Mouse (Mus musculus) lung, embryonic 15.5 days (tissue): ENCODE data around the gene Smad3. TPM values are rescaled to one million over a fixed set of nuclear protein-coding genes. Genes with fewer than 3 reads are reported as not detected.

Experiments used
- ATAC-seq: fragments of 200-750 bp; cut with Nextera tagmentation; 2 replicates; pipeline ENCODE4 v1.8.0; 2017; ENCODE audit warnings: moderate number of reproducible peaks, borderline replicate concordance; ENCODE audit not compliant: low FRiP score, low TSS enrichment; ENCODE audit errors: extremely low read depth
- H3K27ac ChIP-seq: fragments of 300-500 bp; sonication (generic); 2 replicates; pipeline ENCODE4 v1.5.1; 2015; ENCODE audit warnings: moderate library complexity, mild to moderate bottlenecking, inconsistent platforms
- H3K27me3 ChIP-seq: fragments of 300-500 bp; sonication (generic); 2 replicates; pipeline ENCODE4 v1.6.1; 2015; ENCODE audit warnings: inconsistent platforms
- H3K36me3 ChIP-seq: fragments of 300-500 bp; sonication (generic); 2 replicates; pipeline ENCODE4 v1.6.1; 2015; ENCODE audit warnings: inconsistent platforms
- H3K4me1 ChIP-seq: fragments of 300-500 bp; sonication (generic); 2 replicates; pipeline ENCODE4 v1.6.1; 2015; ENCODE audit warnings: inconsistent platforms
- H3K4me2 ChIP-seq: fragments of 300-500 bp; sonication (generic); 2 replicates; pipeline ENCODE4 v1.6.1; 2015; ENCODE audit warnings: inconsistent platforms, mild to moderate bottlenecking, moderate library complexity
- H3K4me3 ChIP-seq: fragments of 300-500 bp; sonication (generic); 2 replicates; pipeline ENCODE4 v1.5.1; 2015; ENCODE audit warnings: mild to moderate bottlenecking, inconsistent platforms
- H3K9ac ChIP-seq: fragments of 300-500 bp; sonication (generic); 2 replicates; pipeline ENCODE4 v1.6.1; 2015; ENCODE audit warnings: inconsistent platforms
- H3K9me3 ChIP-seq: fragments of 300-500 bp; sonication (generic); 2 replicates; pipeline ENCODE4 v1.6.1; 2016; ENCODE audit warnings: inconsistent platforms
- WGBS: fragments of 180-500 bp; shearing (Covaris S2); methylation state at CpG from one replicate; pipeline ENCODE4 v1.1.7; 2015; 5-methylcytosine and 5-hydroxymethylcytosine counted together
- polyA plus RNA-seq: library from polyadenylated mRNA; unstranded; fragments of >200 nt; fragmentation: Nextera tagmentation; extraction: Ambion mirVana; gene quantifications from 2 replicates; pipeline ENCODE4 v1.2.1, GENCODE M21; 2015

Gene Smad3
- polyA plus RNA-seq, 1 experiment from 2014 or later = 20.7 TPM

DNA sequence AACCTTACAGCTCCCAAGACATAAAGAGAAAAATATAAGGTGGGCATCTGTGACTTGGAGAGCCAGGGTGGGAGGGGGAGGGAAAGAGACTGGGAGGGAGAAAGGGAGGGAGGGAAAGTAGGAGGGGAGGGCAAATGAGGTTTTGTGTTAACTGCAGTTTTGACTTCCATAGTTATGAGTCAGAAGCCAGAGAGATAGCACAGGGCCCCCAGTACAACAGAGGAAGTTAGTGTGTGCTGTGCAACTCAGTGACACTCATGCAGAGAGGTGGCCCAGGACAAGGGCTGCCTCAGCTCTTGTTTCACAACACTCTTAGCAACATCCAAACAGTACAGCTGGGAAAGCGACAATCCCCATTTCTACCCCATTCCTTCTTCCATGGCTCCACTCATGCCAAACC, 79.7 kb downstream of the Smad3 start:
- Histone ChIP-seq H3K4me2 (no peak overlapping the region), H3K9ac (no peak overlapping the region), H3K27ac (peak overlapping the region; percentile 42; the same call in 1 of the 2 replicates), H3K9me3 (no peaks in the 10 kb centered on the region), H3K4me3 (no peak overlapping the region), H3K36me3 (no peaks in the 10 kb centered on the region), H3K27me3 (no peaks in the 10 kb centered on the region), H3K4me1 (peaks cover 43% of the 10 kb centered on the region)
- ATAC-seq = peak; percentile 69; the same call in 1 of the 2 replicates
- WGBS = 64% methylated on average over 1 of the region's 1 CpGs

DNA sequence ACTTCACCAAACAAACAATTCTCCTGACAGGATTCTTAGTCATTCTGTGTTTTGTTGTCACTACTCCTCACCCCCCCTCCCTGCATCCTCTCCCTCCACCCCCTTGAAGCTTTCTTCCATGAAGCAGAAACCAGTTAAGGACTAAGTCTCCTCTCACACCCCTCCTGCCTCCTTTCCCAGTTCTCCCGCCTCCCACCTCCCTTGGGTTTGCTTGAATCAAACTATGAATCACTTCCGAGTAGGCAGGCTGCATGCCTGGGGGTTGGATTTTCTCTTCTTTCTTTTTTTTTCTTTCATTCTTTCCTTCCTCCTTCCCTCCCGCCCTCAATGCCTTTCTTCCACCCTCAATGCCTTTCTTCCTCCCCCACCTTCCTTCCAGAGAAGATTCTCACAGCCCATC, 80.2 kb downstream of the Smad3 start:
- no peak overlapping the region for H3K27ac ChIP-seq
- H3K9ac ChIP-seq = no peak overlapping the region
- H3K36me3 ChIP-seq = no peaks in the 10 kb centered on the region
- no peak overlapping the region for H3K4me2 ChIP-seq
- no peak for ATAC-seq
- no peaks in the 10 kb centered on the region for H3K9me3 ChIP-seq
- 30% methylated on average over 3 of the region's 3 CpGs for WGBS
- no peaks in the 10 kb centered on the region for H3K27me3 ChIP-seq
- peaks cover 43% of the 10 kb centered on the region for H3K4me1 ChIP-seq
- H3K4me3 ChIP-seq = no peak overlapping the region

DNA sequence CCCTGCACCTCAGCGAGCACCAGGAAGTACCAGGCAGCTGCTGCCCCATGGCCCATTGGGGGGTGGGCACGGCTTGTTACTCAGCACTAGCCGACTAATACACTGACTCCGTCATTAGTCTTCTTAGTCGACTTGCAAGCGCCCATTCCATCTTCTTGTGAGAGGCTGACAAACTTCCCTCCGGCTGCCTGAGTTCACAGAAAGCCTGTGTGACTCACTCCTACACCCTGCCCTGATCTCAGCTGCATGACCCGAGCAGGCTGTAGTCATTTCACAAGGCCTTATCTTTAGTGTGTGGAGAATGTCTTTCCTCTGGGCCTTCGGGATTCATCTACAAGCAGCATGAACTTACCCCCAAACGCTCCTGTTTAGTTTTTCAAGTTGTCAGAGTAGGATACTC, 83.2 kb downstream of the Smad3 start:
- ATAC-seq = no peak

DNA sequence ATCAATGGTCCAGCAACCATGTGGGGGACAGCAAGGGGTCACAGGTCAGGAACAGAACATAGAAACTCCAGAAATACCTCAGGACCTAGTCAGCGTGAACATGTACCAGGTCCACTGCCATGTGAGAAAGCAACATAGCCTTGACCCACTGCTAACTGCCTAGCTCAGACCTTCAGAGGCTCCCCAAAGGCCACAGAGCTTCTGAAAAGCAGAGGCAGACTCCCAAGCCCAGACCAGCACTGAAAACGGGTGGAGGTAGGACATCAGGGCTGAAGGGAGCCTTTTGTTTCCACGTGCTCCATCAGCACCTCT, 84.3 kb downstream of the Smad3 start:
- H3K36me3 ChIP-seq = no peaks in the 10 kb centered on the region
- no peaks in the 10 kb centered on the region for H3K27me3 ChIP-seq
- H3K4me3 ChIP-seq = no peak overlapping the region
- H3K27ac ChIP-seq = no peak overlapping the region
- 76% methylated on average over 3 of the region's 3 CpGs for WGBS
- ATAC-seq = no peak
- no peak overlapping the region for H3K4me2 ChIP-seq
- peaks cover 41% of the 10 kb centered on the region for H3K4me1 ChIP-seq
- H3K9ac ChIP-seq = no peak overlapping the region
- H3K9me3 ChIP-seq = no peaks in the 10 kb centered on the region

More for the DNA sequence above, 83.2 kb downstream of the Smad3 start:
- no peaks in the 10 kb centered on the region for H3K36me3 ChIP-seq
- H3K9me3 ChIP-seq = no peaks in the 10 kb centered on the region
- H3K4me2 ChIP-seq = no peak overlapping the region
- no peak overlapping the region for H3K9ac ChIP-seq
- no peaks in the 10 kb centered on the region for H3K27me3 ChIP-seq
- H3K4me1 ChIP-seq = peaks cover 38% of the 10 kb centered on the region
- WGBS = 60% methylated on average over 10 of the region's 10 CpGs
- no peak overlapping the region for H3K4me3 ChIP-seq
- no peak overlapping the region for H3K27ac ChIP-seq

DNA sequence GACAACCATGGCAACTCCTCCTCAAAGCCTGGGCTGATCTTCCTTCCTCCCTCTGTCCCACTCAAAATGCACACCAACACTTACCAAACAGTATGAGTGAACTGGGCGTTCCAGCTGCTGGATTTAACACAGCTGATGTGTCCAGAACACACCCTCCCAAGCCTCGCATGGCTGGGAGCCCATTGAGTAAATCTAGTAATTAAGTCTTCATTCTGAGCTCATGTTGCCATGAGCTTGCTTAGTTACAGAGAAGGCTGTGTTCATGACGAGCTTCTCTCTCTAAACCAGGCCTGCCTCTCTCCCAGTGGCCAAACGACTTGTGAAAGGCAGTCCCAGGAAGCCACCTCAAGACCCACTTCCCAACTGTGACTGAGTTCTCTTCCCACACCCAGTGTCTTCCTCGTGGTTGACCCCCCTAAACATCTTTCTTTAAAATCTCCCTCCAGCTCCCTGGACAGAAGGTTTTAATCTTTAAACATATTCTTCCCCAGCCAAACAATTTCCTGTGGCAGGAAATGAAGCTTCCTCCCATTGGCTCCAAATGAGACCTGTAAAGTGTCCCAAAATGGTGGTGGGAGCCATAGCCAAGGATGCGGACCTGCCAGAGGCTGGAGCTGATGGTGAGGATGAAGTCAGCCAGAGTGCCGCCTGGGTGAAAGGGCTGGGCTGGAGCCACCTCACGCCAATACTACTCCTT, 84.8 kb downstream of the Smad3 start:
- H3K9ac ChIP-seq = no peak overlapping the region
- H3K4me3 ChIP-seq = no peak overlapping the region
- ATAC-seq = no peak
- no peaks in the 10 kb centered on the region for H3K9me3 ChIP-seq
- 0 out of 2 replicates have a peak overlapping the region, but pooled peaks have one; percentile 5 for H3K27ac ChIP-seq
- H3K27me3 ChIP-seq = no peaks in the 10 kb centered on the region
- H3K4me1 ChIP-seq = peaks cover 41% of the 10 kb centered on the region
- no peaks in the 10 kb centered on the region for H3K36me3 ChIP-seq
- no peak overlapping the region for H3K4me2 ChIP-seq
- 60% methylated on average over 8 of the region's 8 CpGs for WGBS

DNA sequence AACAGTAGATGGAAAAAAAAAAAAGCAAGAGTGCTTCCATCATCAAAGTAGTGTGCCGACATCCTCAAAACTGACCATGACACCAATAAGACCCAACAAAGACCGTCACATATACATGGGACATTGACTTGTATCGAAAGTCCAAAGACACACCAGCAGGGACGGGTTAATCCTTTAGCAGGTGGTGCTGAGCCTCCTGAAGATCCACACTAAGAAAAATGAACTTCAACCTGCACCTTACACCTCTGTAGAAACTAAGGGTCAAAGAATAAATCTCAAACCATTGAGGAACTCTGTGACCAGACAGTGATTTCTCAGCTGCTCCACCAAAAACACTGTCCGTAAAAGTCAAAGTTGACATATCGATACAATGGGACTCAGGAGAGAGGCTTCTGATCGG, 88.0 kb downstream of the Smad3 start:
- H3K27ac ChIP-seq = no peak overlapping the region
- H3K36me3 ChIP-seq = no peaks in the 10 kb centered on the region
- H3K9me3 ChIP-seq = no peaks in the 10 kb centered on the region
- ATAC-seq = no peak
- H3K9ac ChIP-seq = no peak overlapping the region
- 93% methylated on average over 7 of the region's 7 CpGs for WGBS
- peaks cover 62% of the 10 kb centered on the region for H3K4me1 ChIP-seq
- no peaks in the 10 kb centered on the region for H3K27me3 ChIP-seq
- no peak overlapping the region for H3K4me3 ChIP-seq
- no peak overlapping the region for H3K4me2 ChIP-seq

DNA sequence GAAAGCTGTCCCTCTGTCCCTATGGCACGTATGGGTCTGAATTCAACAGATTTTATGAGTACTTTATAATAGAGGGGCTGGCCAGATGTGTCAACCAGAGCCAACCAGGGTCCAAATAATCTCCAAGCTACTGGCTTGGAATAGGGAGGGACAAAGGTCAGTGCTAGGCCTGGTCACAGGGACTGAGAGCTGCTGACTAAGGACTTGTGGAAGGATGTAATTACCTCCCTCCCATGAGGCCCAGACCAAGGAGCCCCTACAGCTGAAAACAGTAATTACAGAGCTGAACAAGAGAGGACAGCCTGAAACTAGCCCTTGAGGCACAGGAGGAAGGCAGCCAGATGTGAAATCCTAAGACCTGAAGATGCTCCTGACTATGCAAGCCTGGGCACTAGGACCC, 89.2 kb downstream of the Smad3 start:
- Histone ChIP-seq H3K9me3 (no peaks in the 10 kb centered on the region), H3K4me1 (peaks cover 69% of the 10 kb centered on the region), H3K4me2 (no peak overlapping the region), H3K9ac (no peak overlapping the region), H3K36me3 (0 out of 2 replicates have a peak, but pooled peaks cover 8% of the 10 kb centered on the region), H3K27ac (no peak overlapping the region), H3K27me3 (no peaks in the 10 kb centered on the region), H3K4me3 (no peak overlapping the region)
- ATAC-seq = no peak
- 74% methylated on average over 1 of the region's 1 CpGs for WGBS

DNA sequence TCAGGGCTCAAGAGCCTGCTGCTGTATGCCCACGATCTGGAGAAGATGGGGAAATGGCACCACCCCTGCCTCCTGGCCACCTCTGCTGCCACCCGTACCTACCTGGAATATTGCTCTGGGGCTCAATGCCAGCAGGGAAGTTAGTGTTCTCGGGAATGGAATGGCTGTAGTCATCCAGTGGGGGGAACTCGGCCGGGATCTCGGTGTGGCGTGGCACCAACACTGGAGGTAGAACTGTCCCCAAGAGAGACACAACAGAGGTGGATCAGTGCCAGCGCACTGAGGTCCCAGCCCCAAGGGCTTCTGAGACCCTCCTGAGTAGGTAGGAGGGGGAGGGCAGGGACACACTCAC, 90.4 kb downstream of the Smad3 start:
- ATAC-seq = no peak
- Histone ChIP-seq H3K9me3 (no peaks in the 10 kb centered on the region), H3K9ac (no peak overlapping the region), H3K27ac (0 out of 2 replicates have a peak overlapping the region, but pooled peaks have one; percentile 30), H3K27me3 (no peaks in the 10 kb centered on the region), H3K36me3 (0 out of 2 replicates have a peak, but pooled peaks cover 14% of the 10 kb centered on the region), H3K4me1 (peaks cover 65% of the 10 kb centered on the region), H3K4me3 (no peak overlapping the region), H3K4me2 (no peak overlapping the region)
- WGBS = 63% methylated on average over 8 of the region's 8 CpGs

DNA sequence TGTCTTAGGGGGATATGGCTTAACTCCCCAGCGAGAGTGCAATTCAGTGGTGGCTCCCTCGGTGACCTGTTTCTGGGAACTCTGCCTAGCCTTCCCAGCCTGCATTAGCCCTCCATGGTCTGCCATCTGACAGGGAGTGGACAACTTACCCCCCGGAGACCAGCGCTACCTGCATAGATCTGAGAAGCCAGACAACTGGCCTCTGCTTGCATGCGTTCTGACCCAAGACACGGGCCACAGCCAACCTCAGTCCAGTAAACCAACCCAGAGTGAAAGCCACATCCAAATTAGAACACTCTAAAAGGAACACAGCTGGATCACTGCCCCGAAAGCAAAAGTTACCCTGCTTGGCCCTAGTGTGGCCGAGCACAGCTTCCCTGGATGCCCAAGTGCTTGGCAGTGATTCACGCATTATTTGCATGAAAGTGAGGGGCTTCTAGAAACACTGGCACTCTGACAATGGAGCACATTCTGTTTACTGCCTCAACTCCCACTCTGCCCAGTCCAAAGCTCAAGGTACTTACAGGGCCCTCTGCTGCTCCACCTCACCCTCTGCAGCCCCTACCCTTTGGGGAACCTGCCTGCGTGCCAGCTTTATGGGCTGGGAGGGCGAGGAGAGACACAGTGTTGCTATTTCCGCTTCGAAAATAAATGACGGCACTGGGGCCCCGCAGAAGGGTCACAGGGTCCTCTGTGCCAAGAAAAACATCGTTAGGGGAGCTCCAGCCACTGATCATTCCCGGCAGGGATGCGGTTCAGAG, 91.0 kb downstream of the Smad3 start:
- 48% methylated on average over 18 of the region's 18 CpGs for WGBS
- peak overlapping the region; percentile 30; the same call in 1 of the 2 replicates for H3K27ac ChIP-seq
- H3K4me3 ChIP-seq = no peak overlapping the region
- no peaks in the 10 kb centered on the region for H3K27me3 ChIP-seq
- H3K4me2 ChIP-seq = no peak overlapping the region
- H3K9ac ChIP-seq = no peak overlapping the region
- 0 out of 2 replicates have a peak, but pooled peaks cover 14% of the 10 kb centered on the region for H3K36me3 ChIP-seq
- no peak for ATAC-seq
- H3K4me1 ChIP-seq = peaks cover 63% of the 10 kb centered on the region
- H3K9me3 ChIP-seq = no peaks in the 10 kb centered on the region

DNA sequence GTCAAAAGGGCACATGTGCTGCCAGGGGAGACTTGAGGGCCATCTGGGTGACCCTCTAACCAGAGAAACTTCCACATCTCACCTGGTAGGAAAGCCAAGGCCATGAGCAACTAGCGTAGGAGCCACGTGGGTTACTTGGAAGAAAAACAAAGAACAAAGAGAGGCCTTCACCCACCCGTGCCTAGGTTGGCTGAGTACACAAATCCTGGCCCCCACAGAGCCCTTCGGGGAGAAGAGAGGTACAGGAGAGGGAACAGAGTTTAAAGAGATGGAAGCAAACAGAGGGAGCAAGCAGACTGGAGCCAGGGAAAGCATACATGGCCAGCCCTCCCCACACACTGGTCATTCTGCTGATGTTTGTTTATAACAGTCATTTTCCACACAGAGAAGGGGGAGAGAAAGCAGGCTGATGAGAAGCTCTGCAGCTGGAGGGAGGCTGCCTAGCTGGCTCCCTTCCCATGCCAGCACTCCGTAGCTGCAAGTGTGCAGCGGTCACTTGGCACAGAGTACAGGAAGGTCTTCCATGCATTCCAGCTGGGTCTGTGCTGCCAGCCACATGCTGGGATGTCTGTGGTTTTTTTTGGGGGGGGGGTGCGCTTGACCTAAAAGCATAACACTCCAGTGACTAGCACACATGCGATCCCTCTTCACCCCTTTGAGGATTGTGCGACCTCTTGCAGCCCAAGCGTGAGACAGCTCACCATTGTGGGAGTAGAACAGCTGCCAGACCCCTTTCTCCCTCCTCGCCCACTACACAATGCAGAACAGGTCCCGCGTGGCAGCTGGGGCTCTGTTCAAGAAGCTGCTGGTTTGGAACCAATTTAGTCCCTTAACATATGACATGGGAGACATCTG, 92.8 kb downstream of the Smad3 start:
- peak overlapping the region; percentile 72 for H3K27ac ChIP-seq
- peaks cover 22% of the 10 kb centered on the region; the same call in 1 of the 2 replicates for H3K36me3 ChIP-seq
- H3K4me2 ChIP-seq = no peak overlapping the region
- 35% methylated on average over 13 of the region's 13 CpGs for WGBS
- H3K27me3 ChIP-seq = no peaks in the 10 kb centered on the region
- H3K9me3 ChIP-seq = no peaks in the 10 kb centered on the region
- no peak overlapping the region for H3K4me3 ChIP-seq
- peaks cover 63% of the 10 kb centered on the region for H3K4me1 ChIP-seq
- H3K9ac ChIP-seq = no peak overlapping the region
- peak; percentile 73 for ATAC-seq

DNA sequence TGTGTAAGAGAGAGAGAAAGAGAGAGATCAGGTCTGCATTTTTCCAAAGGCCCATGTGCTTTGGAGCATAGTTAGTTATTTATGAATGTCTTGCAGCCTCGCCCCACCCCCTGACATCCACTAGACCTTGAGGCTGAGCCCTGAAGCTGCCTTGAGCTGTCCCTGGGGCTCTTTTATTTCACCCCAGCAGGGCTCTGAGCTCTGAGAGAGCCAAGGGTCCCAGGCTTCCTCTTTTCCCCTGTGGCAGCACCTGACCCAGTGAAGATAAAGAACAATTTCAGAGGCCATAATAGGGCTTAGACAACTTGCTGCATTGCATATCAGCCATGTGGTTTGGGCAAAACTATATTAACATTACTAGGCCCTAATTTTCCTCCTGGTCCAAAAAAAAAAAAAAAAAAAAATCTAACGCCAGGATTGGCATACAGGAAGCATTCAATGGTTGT, 93.5 kb downstream of the Smad3 start:
- H3K4me2 ChIP-seq = no peak overlapping the region
- no peak for ATAC-seq
- no peaks in the 10 kb centered on the region for H3K9me3 ChIP-seq
- H3K4me3 ChIP-seq = no peak overlapping the region
- no peak overlapping the region for H3K9ac ChIP-seq
- whole genome bisulfite sequencing = 73% methylated on average over 2 of the region's 2 CpGs
- H3K4me1 ChIP-seq = peaks cover 62% of the 10 kb centered on the region
- H3K27me3 ChIP-seq = no peaks in the 10 kb centered on the region
- peak overlapping the region; percentile 72 for H3K27ac ChIP-seq
- H3K36me3 ChIP-seq = peaks cover 22% of the 10 kb centered on the region; the same call in 1 of the 2 replicates
